ENCODE assay signal across 8 mouse cellular contexts in genomic region chr10:85388071-85388750, GRCm38 (mm10). TPM values are rescaled to one million over a fixed set of nuclear protein-coding genes. Genes with fewer than 3 reads are reported as not detected.
DNase-seq lines count a peak whose midpoint lies in the region; ATAC-seq lines count a peak whose summit lies in the region.

No protein-coding gene starts in this region.

- no peaks in the 10 kb centered on the region for H3K36me3 ChIP-seq in kidney, embryonic 15.5 days

- H3K4me1 ChIP-seq in kidney, embryonic 15.5 days = peaks cover 37% of the 10 kb centered on the region

- H3K9ac ChIP-seq in kidney, embryonic 15.5 days = peak overlapping the region; percentile 75

- H3K4me3 ChIP-seq in kidney, embryonic 15.5 days (replicated peaks) = peak overlapping the region; percentile 68

- H3K9me3 ChIP-seq in kidney, embryonic 15.5 days (replicated peaks) = no peaks in the 10 kb centered on the region

- peak; percentile 8 for DNase-seq in right cerebral cortex, adult 18-20 months
- no peak for DNase-seq in right cerebral cortex, postnatal 36 days (ENCODE audit: low spot score in 2 of 2)
- DNase-seq in cerebellum, adult 18-20 months = peak; percentile 18 to 28
- DNase-seq in gastrocnemius, postnatal 14 days = peak; percentile 8
- peak; percentile 29 for DNase-seq in thymus, postnatal 25 days
- DNase-seq in B cell, adult 2 months = no peak

- ATAC-seq in kidney, embryonic 15.5 days (replicated peaks; ENCODE audit: low FRiP score) = 0 out of 2 replicates have a peak, but pooled peaks have one; percentile 4
- ATAC-seq in megakaryocyte, adult 5-6 weeks (ENCODE audit: poor library complexity, severe bottlenecking) = 0 out of 2 replicates have a peak, but pooled peaks have one; percentile 2

- intact Hi-C loops in gastrocnemius, postnatal 14 days (cut with DNase I; ENCODE audit: low total_unique reads) = no loop called here

- WGBS in kidney, embryonic 15.5 days = 2% methylated on average over 50 of the region's 50 CpGs

- H3K4me2 ChIP-seq in kidney, embryonic 15.5 days = peak overlapping the region; percentile 94

- H3K27ac ChIP-seq in kidney, embryonic 15.5 days = no peak overlapping the region

- peaks cover 16% of the 10 kb centered on the region for H3K27me3 ChIP-seq in kidney, embryonic 15.5 days

RNA-seq across cellular contexts. Expression of gene Btbd11, which starts 1.6 kb away (rescaled TPM):
- 1 to 10 TPM in 1 of 2 experiments, under 1 TPM in 1; 0.47 to 1.1 TPM for total RNA-seq in gastrocnemius, postnatal 14 days (2021)
- 12.2 and 14.5 TPM in 2 replicates for polyA plus RNA-seq in kidney, embryonic 15.5 days (2015; fragmentation: Nextera tagmentation; extraction: Ambion mirVana)
- 0.67 and 2.7 TPM in 2 replicates for total RNA-seq in megakaryocyte, adult 5-6 weeks (2015)
- 0.37 and 0.40 TPM in 2 replicates for total RNA-seq in megakaryocyte, adult 5-6 weeks (2017)

Comparison
In these comparisons a context has a peak if more than half of its experiments do, and no peak if none do; other contexts are left out.
1. DNase-seq: peak in right cerebral cortex, adult 18-20 months (single experiment), cerebellum, adult 18-20 months (2 of 2), gastrocnemius, postnatal 14 days (single experiment) and thymus, postnatal 25 days (single experiment); none in right cerebral cortex, postnatal 36 days (0 of 2) and B cell, adult 2 months (0 of 2).